Mouse (Mus musculus): ENCODE results near the gene Sh3rf3. TPM values are rescaled to one million over a fixed set of nuclear protein-coding genes. Genes with fewer than 3 reads are reported as not detected.

Sh3rf3 gene
- 0.02 and 0.04 TPM in 2 replicates for polyA plus RNA-seq (2015; fragmentation: Nextera tagmentation; extraction: Ambion mirVana)

GRCm38 (mm10) chr10:58813081-58813800 is at the start of gene Sh3rf3:
Gene Sh3rf3 (plus strand): TSS chr10:58813359.
- Histone ChIP-seq H3K27me3 (ENCODE audit: control insufficient read depth, insufficient read depth, low read depth, low read length) (peaks cover 37% of the 10 kb centered on the region), H3K9me3 (replicated peaks; ENCODE audit: control insufficient read depth, low read length) (no peaks in the 10 kb centered on the region), H3K9ac (ENCODE audit: low read depth, low read length) (no peak within 1 kb of the TSS), H3K4me1 (ENCODE audit: control insufficient read depth, low read depth, low read length) (no peaks in the 10 kb centered on the region), H3K4me2 (ENCODE audit: low read depth, low read length) (peak within 1 kb of the TSS; percentile 62), H3K36me3 (ENCODE audit: control insufficient read depth, insufficient read depth) (no peaks in the 10 kb centered on the region), H3K27ac (ENCODE audit: low read length) (no peak within 1 kb of the TSS), H3K4me3 (ENCODE audit: low read depth, low read length) (peak within 1 kb of the TSS; percentile 36)
- WGBS (ENCODE audit: insufficient replicate concordance) = under 1% methylated on average over 73 of the region's 79 CpGs
- ATAC-seq (ENCODE audit: low read depth) = no peak

DNA sequence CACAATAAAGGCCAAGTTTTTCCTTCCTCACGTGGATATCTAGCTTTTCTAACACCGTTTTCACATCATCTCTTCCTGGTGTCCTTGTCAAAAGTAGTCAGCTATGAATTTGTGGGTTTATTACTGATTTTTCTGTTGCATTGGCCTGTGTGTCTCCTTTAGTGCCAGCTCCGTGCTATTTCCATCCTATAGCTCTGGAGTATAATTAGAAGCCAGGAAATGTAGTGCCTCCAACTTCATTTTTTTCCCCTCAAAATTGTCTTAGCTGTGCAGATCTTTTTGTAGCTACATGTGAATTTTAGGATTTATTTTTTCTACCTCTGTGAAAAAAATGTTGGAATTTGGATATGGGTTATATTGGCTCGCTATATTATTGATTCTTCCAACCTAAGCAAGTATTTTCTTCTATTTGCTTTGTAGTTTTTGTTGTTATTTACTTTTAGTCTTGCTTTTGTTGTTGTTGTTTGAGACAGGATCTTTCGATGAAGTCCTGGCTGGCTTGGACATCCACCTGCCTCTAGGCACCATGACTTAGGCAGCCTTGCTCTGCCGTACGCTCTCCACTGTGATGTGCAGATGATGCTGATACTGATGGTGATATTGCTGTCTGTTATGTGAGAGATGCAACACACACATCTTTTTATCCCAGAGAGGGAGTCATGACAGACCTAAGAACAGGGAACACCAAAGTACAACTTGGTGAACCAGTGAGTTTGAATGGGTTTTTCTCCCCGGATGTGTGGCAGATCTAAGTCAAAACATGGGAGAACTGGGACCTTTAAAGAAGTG is 24.5 kb upstream of the Sh3rf3 start:
- Histone ChIP-seq H3K9ac (ENCODE audit: low read depth, low read length) (no peak overlapping the region), H3K4me1 (ENCODE audit: control insufficient read depth, low read depth, low read length) (no peaks in the 10 kb centered on the region), H3K27ac (ENCODE audit: low read length) (no peak overlapping the region), H3K27me3 (ENCODE audit: control insufficient read depth, insufficient read depth, low read depth, low read length) (no peaks in the 10 kb centered on the region), H3K4me2 (ENCODE audit: low read depth, low read length) (no peak overlapping the region), H3K4me3 (ENCODE audit: low read depth, low read length) (no peak overlapping the region), H3K36me3 (ENCODE audit: control insufficient read depth, insufficient read depth) (no peaks in the 10 kb centered on the region), H3K9me3 (replicated peaks; ENCODE audit: control insufficient read depth, low read length) (no peaks in the 10 kb centered on the region)
- ATAC-seq (ENCODE audit: low read depth) = no peak
- WGBS (ENCODE audit: insufficient replicate concordance) = 60% methylated on average over 8 of the region's 8 CpGs

- Histone ChIP-seq H3K36me3 (ENCODE audit: control insufficient read depth, insufficient read depth) (no peaks in the 10 kb centered on the region), H3K27ac (ENCODE audit: low read length) (no peak overlapping the region), H3K27me3 (ENCODE audit: control insufficient read depth, insufficient read depth, low read depth, low read length) (no peaks in the 10 kb centered on the region), H3K9ac (ENCODE audit: low read depth, low read length) (no peak overlapping the region), H3K4me1 (ENCODE audit: control insufficient read depth, low read depth, low read length) (no peaks in the 10 kb centered on the region), H3K4me2 (ENCODE audit: low read depth, low read length) (no peak overlapping the region), H3K9me3 (replicated peaks; ENCODE audit: control insufficient read depth, low read length) (no peaks in the 10 kb centered on the region), H3K4me3 (ENCODE audit: low read depth, low read length) (no peak overlapping the region)
- ATAC-seq (ENCODE audit: low read depth) = no peak
- WGBS (ENCODE audit: insufficient replicate concordance) = 54% methylated on average over 8 of the region's 8 CpGs
Measured at GRCm38 (mm10) chr10:58797555-58797954, 15.6 kb upstream of the Sh3rf3 start.

DNA sequence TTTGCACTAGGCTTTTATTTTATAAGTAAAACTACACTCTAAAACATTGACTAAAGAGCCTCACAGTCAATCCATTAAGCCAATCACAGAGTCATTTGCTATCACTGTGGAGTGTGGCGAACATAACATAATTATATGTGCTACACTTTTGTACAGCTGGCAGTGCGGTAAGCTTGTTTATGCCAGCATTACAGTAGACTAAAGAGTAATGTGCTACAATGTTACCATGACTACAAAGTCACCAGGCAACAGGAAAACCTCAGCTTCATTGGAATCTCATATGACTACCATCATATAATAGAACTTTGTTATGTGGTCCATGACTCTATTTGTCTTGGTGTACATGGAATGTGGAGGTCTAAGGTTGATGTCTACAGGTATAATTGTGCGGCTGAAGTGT is 15.0 kb upstream of the Sh3rf3 start:
- no peak overlapping the region for H3K27ac ChIP-seq (ENCODE audit: low read length)
- H3K4me2 ChIP-seq (ENCODE audit: low read depth, low read length) = no peak overlapping the region
- no peaks in the 10 kb centered on the region for H3K4me1 ChIP-seq (ENCODE audit: control insufficient read depth, low read depth, low read length)
- WGBS (ENCODE audit: insufficient replicate concordance) = 75% methylated on average over 3 of the region's 3 CpGs
- no peaks in the 10 kb centered on the region for H3K9me3 ChIP-seq (replicated peaks; ENCODE audit: control insufficient read depth, low read length)
- ATAC-seq (ENCODE audit: low read depth) = no peak
- no peaks in the 10 kb centered on the region for H3K27me3 ChIP-seq (ENCODE audit: control insufficient read depth, insufficient read depth, low read depth, low read length)
- no peak overlapping the region for H3K4me3 ChIP-seq (ENCODE audit: low read depth, low read length)
- H3K36me3 ChIP-seq (ENCODE audit: control insufficient read depth, insufficient read depth) = no peaks in the 10 kb centered on the region
- H3K9ac ChIP-seq (ENCODE audit: low read depth, low read length) = no peak overlapping the region

GRCm38 (mm10) chr10:58800996-58801433 is 12.1 kb upstream of the Sh3rf3 start:
- no peaks in the 10 kb centered on the region for H3K4me1 ChIP-seq (ENCODE audit: control insufficient read depth, low read depth, low read length)
- 71% methylated on average over 21 of the region's 21 CpGs for WGBS (ENCODE audit: insufficient replicate concordance)
- ATAC-seq (ENCODE audit: low read depth) = no peak

DNA sequence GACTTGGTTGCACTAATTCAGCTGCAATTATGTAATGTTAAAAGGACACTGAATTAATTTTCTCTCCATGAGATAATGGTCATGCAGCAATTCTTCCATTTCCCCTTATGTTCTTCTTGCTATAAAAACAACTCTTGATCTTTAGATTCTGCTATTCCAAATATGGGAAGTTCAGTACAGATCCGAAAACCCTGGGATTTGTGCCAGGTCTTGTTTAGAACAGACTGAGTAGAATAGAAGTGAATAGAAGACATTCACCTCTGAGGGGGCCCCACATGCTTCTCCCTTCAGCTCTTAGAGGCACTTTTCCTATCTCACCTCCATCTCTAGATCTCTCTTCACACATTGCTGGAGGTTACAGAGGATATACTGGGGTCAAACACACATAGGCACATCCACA is 10.8 kb upstream of the Sh3rf3 start:
- no peak overlapping the region for H3K27ac ChIP-seq (ENCODE audit: low read length)
- no peaks in the 10 kb centered on the region for H3K36me3 ChIP-seq (ENCODE audit: control insufficient read depth, insufficient read depth)
- WGBS (ENCODE audit: insufficient replicate concordance) = 44% methylated on average over 1 of the region's 1 CpGs
- no peak for ATAC-seq (ENCODE audit: low read depth)
- no peak overlapping the region for H3K9ac ChIP-seq (ENCODE audit: low read depth, low read length)
- H3K27me3 ChIP-seq (ENCODE audit: control insufficient read depth, insufficient read depth, low read depth, low read length) = no peaks in the 10 kb centered on the region
- no peaks in the 10 kb centered on the region for H3K4me1 ChIP-seq (ENCODE audit: control insufficient read depth, low read depth, low read length)
- H3K4me2 ChIP-seq (ENCODE audit: low read depth, low read length) = no peak overlapping the region
- no peaks in the 10 kb centered on the region for H3K9me3 ChIP-seq (replicated peaks; ENCODE audit: control insufficient read depth, low read length)
- H3K4me3 ChIP-seq (ENCODE audit: low read depth, low read length) = no peak overlapping the region

More at GRCm38 (mm10) chr10:58800996-58801433, 12.1 kb upstream of the Sh3rf3 start:
- Histone ChIP-seq H3K36me3 (ENCODE audit: control insufficient read depth, insufficient read depth) (no peaks in the 10 kb centered on the region), H3K27me3 (ENCODE audit: control insufficient read depth, insufficient read depth, low read depth, low read length) (no peaks in the 10 kb centered on the region), H3K27ac (ENCODE audit: low read length) (no peak overlapping the region), H3K4me3 (ENCODE audit: low read depth, low read length) (no peak overlapping the region), H3K9me3 (replicated peaks; ENCODE audit: control insufficient read depth, low read length) (no peaks in the 10 kb centered on the region), H3K4me2 (ENCODE audit: low read depth, low read length) (no peak overlapping the region), H3K9ac (ENCODE audit: low read depth, low read length) (no peak overlapping the region)

DNA sequence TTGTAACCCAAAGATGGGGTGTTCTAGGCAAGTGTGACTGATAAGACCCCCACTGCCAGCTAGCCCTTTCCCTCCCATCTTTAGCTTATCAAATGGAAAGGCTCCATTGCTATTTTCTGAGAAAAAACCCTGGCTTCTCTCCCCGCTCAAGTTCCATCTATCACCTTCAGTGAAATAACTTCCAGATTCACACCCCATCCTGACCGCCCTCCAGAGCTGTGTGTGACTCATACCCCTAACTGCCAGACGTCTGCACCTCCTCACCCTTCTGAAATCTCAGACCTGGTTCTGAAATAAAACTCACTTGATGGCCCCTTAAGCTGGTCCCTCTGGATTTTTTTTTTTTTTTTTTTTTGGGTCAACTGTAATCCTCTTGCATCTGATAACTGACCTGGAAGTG is 5.2 kb upstream of the Sh3rf3 start:
- H3K36me3 ChIP-seq (ENCODE audit: control insufficient read depth, insufficient read depth) = no peaks in the 10 kb centered on the region
- ATAC-seq (ENCODE audit: low read depth) = no peak
- WGBS (ENCODE audit: insufficient replicate concordance) = 28% methylated on average over 3 of the region's 3 CpGs

DNA sequence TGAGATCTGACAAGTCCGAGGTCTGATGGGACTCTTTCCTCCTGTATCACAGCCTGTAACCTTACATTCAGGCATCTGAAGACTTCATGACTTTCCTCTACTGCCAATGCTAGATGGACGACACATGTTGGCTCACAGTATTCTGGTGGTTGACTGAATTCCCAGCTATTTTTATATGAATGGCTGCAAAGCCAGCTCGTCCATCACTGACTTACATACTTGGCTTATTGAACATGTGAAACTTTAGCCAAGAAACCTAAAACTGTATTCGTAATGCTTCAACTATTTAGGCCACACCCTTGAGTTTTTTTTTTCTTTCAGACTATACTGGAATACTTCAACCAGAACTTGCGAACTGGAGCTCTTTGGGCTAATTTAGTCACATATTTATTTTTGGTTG is 3.0 kb upstream of the Sh3rf3 start:
- no peak overlapping the region for H3K4me2 ChIP-seq (ENCODE audit: low read depth, low read length)
- H3K9me3 ChIP-seq (replicated peaks; ENCODE audit: control insufficient read depth, low read length) = no peaks in the 10 kb centered on the region
- no peak for ATAC-seq (ENCODE audit: low read depth)
- H3K9ac ChIP-seq (ENCODE audit: low read depth, low read length) = no peak overlapping the region
- no peaks in the 10 kb centered on the region for H3K4me1 ChIP-seq (ENCODE audit: control insufficient read depth, low read depth, low read length)
- H3K36me3 ChIP-seq (ENCODE audit: control insufficient read depth, insufficient read depth) = no peaks in the 10 kb centered on the region
- no peak overlapping the region for H3K27ac ChIP-seq (ENCODE audit: low read length)
- 52% methylated on average over 5 of the region's 5 CpGs for WGBS (ENCODE audit: insufficient replicate concordance)
- peaks cover 35% of the 10 kb centered on the region for H3K27me3 ChIP-seq (ENCODE audit: control insufficient read depth, insufficient read depth, low read depth, low read length)
- no peak overlapping the region for H3K4me3 ChIP-seq (ENCODE audit: low read depth, low read length)

More for the DNA sequence above, 5.2 kb upstream of the Sh3rf3 start:
- no peak overlapping the region for H3K9ac ChIP-seq (ENCODE audit: low read depth, low read length)
- no peak overlapping the region for H3K27ac ChIP-seq (ENCODE audit: low read length)
- H3K9me3 ChIP-seq (replicated peaks; ENCODE audit: control insufficient read depth, low read length) = no peaks in the 10 kb centered on the region
- H3K4me3 ChIP-seq (ENCODE audit: low read depth, low read length) = no peak overlapping the region
- peaks cover 15% of the 10 kb centered on the region for H3K27me3 ChIP-seq (ENCODE audit: control insufficient read depth, insufficient read depth, low read depth, low read length)
- no peaks in the 10 kb centered on the region for H3K4me1 ChIP-seq (ENCODE audit: control insufficient read depth, low read depth, low read length)
- no peak overlapping the region for H3K4me2 ChIP-seq (ENCODE audit: low read depth, low read length)

Data from liver, embryonic 16.5 days (tissue).